Mouse (Mus musculus) midbrain, embryonic 14.5 days (tissue): Measurements from ENCODE around the gene Ccdc162. TPM values are rescaled to one million over a fixed set of nuclear protein-coding genes. Genes with fewer than 3 reads are reported as not detected.

ENCODE experiments used
- ATAC-seq: fragments of 200-750 bp; cut with Nextera tagmentation; 2 replicates; pipeline ENCODE4 v1.8.0; 2017; ENCODE audit warnings: moderate number of reproducible peaks, moderate library complexity; ENCODE audit not compliant: low FRiP score, low TSS enrichment
- DNase-seq: peaks from one replicate; pipeline ENCODE4 v3.0.0-alpha.2; 2015
- H3K27ac ChIP-seq: fragments of 300-500 bp; sonication (generic); replicated peaks from 2 replicates; pipeline ENCODE4 v1.5.1; 2014; ENCODE audit warnings: mild to moderate bottlenecking, low read depth, low read length, moderate library complexity
- H3K27me3 ChIP-seq: fragments of 300-500 bp; sonication (generic); 2 replicates; pipeline ENCODE4 v1.6.1; 2014; ENCODE audit warnings: low read length, control low read depth, mixed read lengths; ENCODE audit not compliant: control insufficient read depth, insufficient read depth
- H3K36me3 ChIP-seq: fragments of 300-500 bp; sonication (generic); 2 replicates; pipeline ENCODE4 v1.6.1; 2014; ENCODE audit warnings: low read length, control low read depth; ENCODE audit not compliant: control insufficient read depth, insufficient read depth
- H3K4me1 ChIP-seq: fragments of 300-500 bp; sonication (generic); 2 replicates; pipeline ENCODE4 v1.6.1; 2014; ENCODE audit warnings: mild to moderate bottlenecking, antibody characterized with exemption, low read length, control low read depth; ENCODE audit not compliant: control insufficient read depth, insufficient read depth
- H3K4me2 ChIP-seq: fragments of 300-500 bp; sonication (generic); 2 replicates; pipeline ENCODE4 v1.6.1; 2014; ENCODE audit warnings: mild to moderate bottlenecking, low read length, moderate library complexity
- H3K4me3 ChIP-seq: fragments of 300-500 bp; sonication (generic); replicated peaks from 2 replicates; pipeline ENCODE4 v1.5.1; 2014; ENCODE audit warnings: low read depth, low read length
- H3K9ac ChIP-seq: fragments of 300-500 bp; sonication (generic); replicated peaks from 2 replicates; pipeline ENCODE4 v1.6.1; 2014; ENCODE audit warnings: mild to moderate bottlenecking, low read length, moderate library complexity
- H3K9me3 ChIP-seq: fragments of 300-500 bp; sonication (generic); 2 replicates; pipeline ENCODE4 v1.6.1; 2016; ENCODE audit warnings: low read length, control low read depth, mixed read lengths; ENCODE audit not compliant: control insufficient read depth
- WGBS: fragments of 180-500 bp; shearing (Covaris S2); extraction: QIAGEN DNeasy Blood & Tissue Kit; methylation state at CpG from one replicate; pipeline ENCODE4 v1.1.7; 2014; 5-methylcytosine and 5-hydroxymethylcytosine counted together
- polyA plus RNA-seq: library from polyadenylated mRNA; unstranded; fragments of >200 nt; fragmentation: Nextera tagmentation; extraction: Ambion mirVana; gene quantifications from 2 replicates; pipeline ENCODE4 v1.2.1, GENCODE M21; 2014

Gene Ccdc162
- polyA plus RNA-seq, 1 experiment from 2014 or later: 0.26 TPM

DNA sequence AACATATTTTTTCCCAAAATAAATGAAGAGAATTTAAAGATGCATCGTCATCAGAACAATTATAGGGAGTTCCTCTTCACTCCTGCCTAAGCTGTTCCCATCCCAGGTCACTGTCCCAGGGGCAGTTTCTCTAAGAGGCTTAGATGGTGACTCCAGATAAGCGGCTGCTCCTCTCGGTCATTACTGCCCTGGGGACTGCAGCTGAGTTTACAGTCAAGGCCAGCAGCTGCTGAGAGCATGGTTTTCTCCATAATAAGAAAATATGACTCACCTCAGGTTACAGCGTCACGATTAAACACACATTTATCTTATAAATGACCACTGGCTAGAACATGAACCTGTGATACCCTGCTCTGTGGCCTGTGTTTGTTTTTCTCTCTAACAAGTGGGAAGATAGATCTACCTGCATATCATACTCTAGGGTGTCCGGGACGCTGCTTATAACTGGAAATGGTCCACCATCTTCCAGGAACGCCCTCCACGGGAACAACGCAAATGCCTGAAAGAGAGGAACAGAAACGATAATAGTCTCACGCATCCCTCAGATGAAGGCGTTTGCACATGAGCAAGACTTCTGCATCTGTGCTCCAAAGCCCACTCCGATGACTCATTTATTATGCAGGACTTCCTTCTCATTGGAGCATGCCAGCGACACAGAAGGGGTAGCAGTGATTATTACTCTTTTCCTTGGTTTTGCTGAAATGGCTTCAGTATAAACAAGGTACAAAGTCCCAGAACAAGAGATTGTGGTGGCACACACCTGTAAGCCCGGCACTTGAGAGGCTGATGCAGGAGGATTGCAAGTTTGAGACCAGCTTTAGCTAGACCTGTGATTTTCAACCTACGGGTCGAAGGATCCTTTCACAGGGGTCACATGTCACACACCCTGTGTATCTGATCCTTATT, 129.2 kb downstream of the Ccdc162 start:
- DNase-seq: no peak
- no peak overlapping the region for H3K4me2 ChIP-seq
- H3K9me3 ChIP-seq: no peaks in the 10 kb centered on the region
- H3K4me1 ChIP-seq: peaks cover 6% of the 10 kb centered on the region; the same call in 1 of the 2 replicates
- H3K36me3 ChIP-seq: no peaks in the 10 kb centered on the region
- WGBS: 85% methylated on average over 18 of the region's 18 CpGs
- H3K9ac ChIP-seq: no peak overlapping the region
- no peaks in the 10 kb centered on the region for H3K27me3 ChIP-seq
- H3K4me3 ChIP-seq: no peak overlapping the region
- ATAC-seq: no peak
- H3K27ac ChIP-seq: no peak overlapping the region

- WGBS: 54% methylated on average over 6 of the region's 6 CpGs
- no peak overlapping the region for H3K9ac ChIP-seq
Measured at GRCm38 (mm10) chr10:41583383-41583782, 133.1 kb downstream of the Ccdc162 start.

DNA sequence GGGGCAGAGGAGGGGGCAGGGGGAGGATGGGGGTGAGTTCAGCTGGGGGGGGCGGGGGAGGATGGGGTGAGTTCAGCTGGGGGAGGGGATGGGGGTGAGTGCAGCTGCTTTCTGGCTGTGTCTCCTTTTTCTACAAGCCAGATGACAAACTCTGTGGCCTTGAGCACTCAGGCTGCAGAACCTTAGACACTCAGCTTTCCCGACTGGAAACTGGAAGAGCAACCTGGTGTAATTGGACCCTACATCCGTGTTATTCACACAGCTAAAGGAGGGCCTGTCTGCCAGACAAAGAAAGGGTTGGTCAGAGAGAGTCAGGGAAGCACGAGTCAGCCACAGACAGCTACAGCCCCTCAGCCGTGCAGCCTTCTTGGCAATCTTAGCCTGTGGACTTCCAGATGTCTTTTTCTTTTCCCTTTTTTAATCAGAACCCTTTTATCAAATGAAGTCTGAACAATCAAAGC, 133.5 kb downstream of the Ccdc162 start:
- no peak overlapping the region for H3K4me3 ChIP-seq
- no peak for DNase-seq
- no peaks in the 10 kb centered on the region for H3K9me3 ChIP-seq
- no peak overlapping the region for H3K27ac ChIP-seq
- H3K27me3 ChIP-seq: no peaks in the 10 kb centered on the region
- no peak for ATAC-seq
- WGBS: 2% methylated on average over 5 of the region's 5 CpGs
- no peak overlapping the region for H3K4me2 ChIP-seq
- no peaks in the 10 kb centered on the region for H3K36me3 ChIP-seq
- H3K9ac ChIP-seq: no peak overlapping the region
- peaks cover 6% of the 10 kb centered on the region; the same call in 1 of the 2 replicates for H3K4me1 ChIP-seq

More at GRCm38 (mm10) chr10:41583383-41583782, 133.1 kb downstream of the Ccdc162 start:
- Histone ChIP-seq H3K9me3 (no peaks in the 10 kb centered on the region), H3K4me3 (no peak overlapping the region), H3K4me1 (peaks cover 6% of the 10 kb centered on the region; the same call in 1 of the 2 replicates), H3K36me3 (no peaks in the 10 kb centered on the region), H3K4me2 (no peak overlapping the region), H3K27me3 (no peaks in the 10 kb centered on the region), H3K27ac (no peak overlapping the region)
- no peak for ATAC-seq
- DNase-seq: no peak

- no peak overlapping the region for H3K9ac ChIP-seq
- no peaks in the 10 kb centered on the region for H3K9me3 ChIP-seq
- no peaks in the 10 kb centered on the region for H3K27me3 ChIP-seq
- no peak overlapping the region for H3K27ac ChIP-seq
- no peak overlapping the region for H3K4me3 ChIP-seq
- ATAC-seq (no peak), DNase-seq (no peak)
- no peak overlapping the region for H3K4me2 ChIP-seq
- H3K36me3 ChIP-seq: no peaks in the 10 kb centered on the region
- WGBS: 88% methylated on average over 4 of the region's 4 CpGs
- H3K4me1 ChIP-seq: peaks cover 6% of the 10 kb centered on the region; the same call in 1 of the 2 replicates
Measured at GRCm38 (mm10) chr10:41580441-41580840, 136.0 kb downstream of the Ccdc162 start.

DNA sequence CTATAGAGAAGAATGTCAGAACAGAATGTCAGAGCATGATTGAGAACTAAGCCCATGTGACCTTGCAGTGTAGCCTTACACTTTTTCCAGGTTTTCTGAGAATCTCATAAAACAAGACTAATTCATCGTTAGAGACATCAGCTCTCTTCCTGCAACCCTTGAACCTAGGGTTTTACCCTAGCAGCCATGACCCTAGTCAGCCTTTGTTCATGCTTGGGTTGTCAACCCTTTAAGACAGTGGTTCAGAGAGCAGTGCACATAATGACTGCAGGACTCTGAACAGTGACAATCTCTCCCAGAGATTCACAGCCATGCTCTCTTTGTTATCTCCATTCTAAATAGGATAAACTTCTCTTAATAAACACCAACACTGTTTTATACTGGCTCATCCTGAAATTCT, 137.9 kb downstream of the Ccdc162 start:
- H3K27ac ChIP-seq: no peak overlapping the region
- no peak overlapping the region for H3K9ac ChIP-seq
- no peaks in the 10 kb centered on the region for H3K9me3 ChIP-seq
- H3K36me3 ChIP-seq: no peaks in the 10 kb centered on the region
- H3K4me1 ChIP-seq: peaks cover 6% of the 10 kb centered on the region; the same call in 1 of the 2 replicates
- WGBS: 81% methylated on average over 1 of the region's 1 CpGs
- no peaks in the 10 kb centered on the region for H3K27me3 ChIP-seq
- ATAC-seq (no peak), DNase-seq (no peak)
- H3K4me2 ChIP-seq: no peak overlapping the region
- H3K4me3 ChIP-seq: no peak overlapping the region

- H3K27me3 ChIP-seq: no peaks in the 10 kb centered on the region
- no peak overlapping the region for H3K4me2 ChIP-seq
- H3K9ac ChIP-seq: no peak overlapping the region
- H3K9me3 ChIP-seq: no peaks in the 10 kb centered on the region
- no peak overlapping the region for H3K27ac ChIP-seq
- ATAC-seq (no peak), DNase-seq (no peak)
- no peak overlapping the region for H3K4me3 ChIP-seq
- WGBS: 89% methylated on average over 7 of the region's 7 CpGs
- H3K4me1 ChIP-seq: no peaks in the 10 kb centered on the region
- no peaks in the 10 kb centered on the region for H3K36me3 ChIP-seq
Measured at GRCm38 (mm10) chr10:41576328-41576833, 140.1 kb downstream of the Ccdc162 start.

DNA sequence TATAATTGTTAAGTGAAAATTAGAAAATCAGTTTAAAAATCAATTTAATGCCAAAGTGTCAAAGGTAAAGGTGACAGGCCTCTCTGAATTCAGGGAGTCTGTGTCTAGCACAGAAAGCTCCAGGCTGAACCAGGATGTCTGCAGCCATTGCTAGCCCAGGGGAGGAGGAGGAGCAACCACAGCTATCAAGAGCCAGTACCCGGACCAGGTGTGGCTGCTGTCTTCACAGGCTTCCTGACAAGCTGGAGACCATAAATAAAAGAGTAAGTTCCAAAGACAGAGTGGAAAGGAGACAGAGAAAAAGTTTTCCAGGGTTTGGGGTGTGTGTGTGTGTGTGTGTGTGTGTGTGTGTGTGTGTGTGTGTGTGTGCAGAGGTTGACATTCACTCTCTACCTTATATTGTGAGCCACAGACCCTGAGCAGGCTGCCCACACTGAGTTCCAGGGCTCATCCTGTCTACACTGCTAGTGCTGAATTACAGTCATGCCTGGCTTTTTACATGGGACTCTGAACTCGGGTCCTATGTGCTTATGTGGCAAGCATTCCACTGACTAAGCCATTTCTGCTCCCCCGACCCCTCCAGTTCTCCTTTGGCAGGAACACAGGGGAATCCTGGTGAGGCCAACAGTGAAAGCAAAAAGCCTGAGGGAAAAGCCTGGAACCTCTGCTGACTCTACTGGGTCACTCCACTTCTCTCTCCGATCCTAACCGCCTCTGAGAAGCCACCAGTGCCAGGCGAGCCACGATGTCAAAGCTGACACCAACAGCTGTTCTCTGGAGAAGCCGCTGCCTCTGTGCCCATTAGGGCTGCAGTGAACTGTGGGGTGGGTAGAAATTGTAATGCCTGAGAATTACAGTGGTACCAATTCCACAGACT, 140.7 kb downstream of the Ccdc162 start:
- H3K27me3 ChIP-seq: no peaks in the 10 kb centered on the region
- no peaks in the 10 kb centered on the region for H3K9me3 ChIP-seq
- 76% methylated on average over 8 of the region's 8 CpGs for WGBS
- no peaks in the 10 kb centered on the region for H3K36me3 ChIP-seq
- H3K4me1 ChIP-seq: no peaks in the 10 kb centered on the region
- H3K4me2 ChIP-seq: no peak overlapping the region
- no peak for ATAC-seq
- H3K9ac ChIP-seq: no peak overlapping the region
- no peak overlapping the region for H3K4me3 ChIP-seq
- DNase-seq: no peak
- H3K27ac ChIP-seq: no peak overlapping the region

- H3K27ac ChIP-seq: no peak overlapping the region
- H3K9ac ChIP-seq: no peak overlapping the region
- no peaks in the 10 kb centered on the region for H3K9me3 ChIP-seq
- no peaks in the 10 kb centered on the region for H3K27me3 ChIP-seq
- no peak for ATAC-seq
- H3K4me3 ChIP-seq: no peak overlapping the region
- DNase-seq: no peak
- no peaks in the 10 kb centered on the region for H3K4me1 ChIP-seq
- 37% methylated on average over 6 of the region's 6 CpGs for WGBS
- no peak overlapping the region for H3K4me2 ChIP-seq
- no peaks in the 10 kb centered on the region for H3K36me3 ChIP-seq
Measured at GRCm38 (mm10) chr10:41573190-41573589, 143.2 kb downstream of the Ccdc162 start.
